Mouse (Mus musculus) cortical plate, adult 2 months (tissue): ENCODE results near the gene Ano8.
A peak's percentile ranks its signal among the peaks of the same experiment; 100 is the strongest.

Source experiments
- CTCF ChIP-seq: fragments of 200-500 bp; IDR thresholded peaks from 2 replicates; pipeline ENCODE4 v1.5.1; 2011; ENCODE audit warnings: mild to moderate bottlenecking, control low read depth, low read length; ENCODE audit not compliant: insufficient read depth; ENCODE audit errors: extremely low read depth
- POLR2A ChIP-seq: fragments of 200-500 bp; IDR thresholded peaks from 2 replicates; pipeline ENCODE4 v1.6.1; 2011; ENCODE audit warnings: mild to moderate bottlenecking, low read length, control low read depth; ENCODE audit not compliant: insufficient read depth; ENCODE audit errors: extremely low read depth

GRCm38 (mm10) chr8:71474785-71475701 is 10.7 kb downstream of the Ano8 start:
- TF ChIP-seq CTCF (no peak), POLR2A (0 out of 2 replicates have a peak, but pooled peaks have one; percentile 14)
